Mouse (Mus musculus): Measurements from ENCODE around the gene Cyp2w1. TPM values are rescaled to one million over a fixed set of nuclear protein-coding genes. Genes with fewer than 3 reads are reported as not detected.

The Cyp2w1 gene
- total and polyA plus RNA-seq, 2 experiments from 2014 or later: not detected

DNA sequence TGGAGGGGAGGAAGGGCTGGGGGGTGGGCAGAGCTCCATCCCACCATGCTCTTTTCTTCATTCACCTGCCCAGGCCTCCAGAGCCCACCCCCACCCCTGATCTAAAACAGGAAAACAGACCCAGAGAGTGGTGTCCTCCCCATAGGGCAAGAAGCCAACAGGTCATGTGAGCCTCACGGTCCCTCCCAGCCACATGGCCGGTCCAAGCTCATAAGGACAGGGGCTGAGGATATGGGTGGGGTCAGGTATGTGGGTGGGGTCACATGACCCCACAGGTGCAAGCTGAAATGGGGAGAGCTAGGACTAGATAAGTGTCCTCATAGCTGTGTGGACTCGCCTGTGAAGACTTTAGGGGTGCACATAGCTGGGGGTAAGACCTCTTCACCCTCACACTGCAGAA lies 14.0 kb upstream of the Cyp2w1 start:
- DNase-seq (ENCODE audit: low spot score) (no peak), ATAC-seq (no peak)
- Histone ChIP-seq H3K9me3 (ENCODE audit: low read length) (no peaks in the 10 kb centered on the region), H3K27me3 (ENCODE audit: insufficient read depth, low read length) (no peaks in the 10 kb centered on the region), H3K4me3 (ENCODE audit: low read length) (no peak overlapping the region), H3K27ac (no peak overlapping the region), H3K4me1 (ENCODE audit: insufficient read depth, low read length) (no peaks in the 10 kb centered on the region), H3K36me3 (ENCODE audit: insufficient read depth, low read length) (peaks cover 51% of the 10 kb centered on the region), H3K9ac (replicated peaks; ENCODE audit: low read length) (no peak overlapping the region), H3K4me2 (ENCODE audit: low read depth, low read length) (no peak overlapping the region)
- 72% methylated on average over 3 of the region's 3 CpGs for WGBS
- no peak for TF ChIP-seq CTCF (IDR thresholded peaks at IDR 0.05; ENCODE audit: low read depth)

DNA sequence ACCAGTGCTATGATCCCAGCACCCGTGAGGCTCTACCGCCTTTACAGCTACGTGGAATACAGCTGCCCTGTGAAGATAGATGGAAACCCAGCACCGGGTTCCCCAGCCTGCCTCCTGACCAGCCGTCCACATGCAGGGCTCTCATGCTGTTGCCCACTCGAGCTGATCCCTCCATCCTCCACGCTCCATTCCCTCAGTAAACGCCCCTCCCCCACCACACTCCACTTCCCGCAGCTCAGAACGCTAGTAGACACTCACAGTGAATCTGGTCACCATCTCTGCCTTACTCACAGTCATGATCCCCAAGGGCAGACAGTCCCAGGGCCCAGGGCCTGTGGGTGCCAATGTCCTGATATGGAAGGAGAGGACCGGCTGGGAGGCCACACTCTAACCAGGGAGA lies 13.5 kb upstream of the Cyp2w1 start:
- no peak for ATAC-seq
- H3K27ac ChIP-seq: no peak overlapping the region
- peaks cover 51% of the 10 kb centered on the region for H3K36me3 ChIP-seq (ENCODE audit: insufficient read depth, low read length)
- H3K4me3 ChIP-seq (ENCODE audit: low read length): no peak overlapping the region
- peaks cover 4% of the 10 kb centered on the region for H3K4me1 ChIP-seq (ENCODE audit: insufficient read depth, low read length)
- no peak overlapping the region for H3K9ac ChIP-seq (replicated peaks; ENCODE audit: low read length)
- no peaks in the 10 kb centered on the region for H3K9me3 ChIP-seq (ENCODE audit: low read length)
- no peak for DNase-seq (ENCODE audit: low spot score)
- H3K4me2 ChIP-seq (ENCODE audit: low read depth, low read length): no peak overlapping the region
- 73% methylated on average over 11 of the region's 11 CpGs for WGBS
- H3K27me3 ChIP-seq (ENCODE audit: insufficient read depth, low read length): no peaks in the 10 kb centered on the region
- TF ChIP-seq CTCF (IDR thresholded peaks at IDR 0.05; ENCODE audit: low read depth): no peak

DNA sequence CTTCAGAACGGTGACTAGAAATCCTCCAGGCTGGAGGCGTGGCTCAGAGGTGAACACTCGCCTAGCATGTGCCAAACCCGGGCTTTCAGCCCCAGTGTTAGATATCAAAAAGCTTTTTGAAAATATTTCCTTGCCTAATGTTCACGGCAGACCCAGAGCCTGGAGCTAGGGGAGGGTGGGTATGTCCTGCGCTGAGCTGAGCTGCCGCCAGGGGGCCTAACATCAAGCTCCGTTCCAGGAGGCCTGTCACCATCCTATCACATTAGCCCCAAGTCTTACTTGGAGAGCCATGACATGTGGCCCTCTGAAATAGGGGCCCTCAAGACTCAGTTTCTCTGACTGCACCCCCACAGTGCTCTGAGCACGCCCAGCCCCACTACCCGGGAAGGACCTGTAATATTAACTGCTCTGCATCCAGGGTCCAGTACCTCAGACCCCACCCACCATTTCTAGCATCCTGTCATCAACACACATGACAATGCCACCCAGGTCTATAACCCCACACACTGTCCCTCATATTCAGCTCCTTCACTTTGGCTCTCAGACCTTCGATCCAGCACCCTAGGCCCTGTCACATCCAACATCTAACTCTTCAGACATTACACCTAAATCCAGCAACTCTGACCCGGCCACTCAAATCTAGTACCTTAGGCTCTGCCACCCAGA lies 8.3 kb upstream of the Cyp2w1 start:
- peak overlapping the region; percentile 81 for H3K27ac ChIP-seq
- peak; percentile 89 for TF ChIP-seq CTCF (IDR thresholded peaks at IDR 0.05; ENCODE audit: low read depth)
- ATAC-seq (peak; percentile 73), DNase-seq (ENCODE audit: low spot score) (peak; percentile 89)
- peak overlapping the region; percentile 89 for H3K4me3 ChIP-seq (ENCODE audit: low read length)
- H3K4me1 ChIP-seq (ENCODE audit: insufficient read depth, low read length): peaks cover 5% of the 10 kb centered on the region
- WGBS: 6% methylated on average over 12 of the region's 12 CpGs
- peaks cover 28% of the 10 kb centered on the region for H3K36me3 ChIP-seq (ENCODE audit: insufficient read depth, low read length)
- H3K4me2 ChIP-seq (ENCODE audit: low read depth, low read length): peak overlapping the region; percentile 82
- H3K9ac ChIP-seq (replicated peaks; ENCODE audit: low read length): peak overlapping the region; percentile 92
- no peaks in the 10 kb centered on the region for H3K27me3 ChIP-seq (ENCODE audit: insufficient read depth, low read length)
- H3K9me3 ChIP-seq (ENCODE audit: low read length): no peaks in the 10 kb centered on the region

DNA sequence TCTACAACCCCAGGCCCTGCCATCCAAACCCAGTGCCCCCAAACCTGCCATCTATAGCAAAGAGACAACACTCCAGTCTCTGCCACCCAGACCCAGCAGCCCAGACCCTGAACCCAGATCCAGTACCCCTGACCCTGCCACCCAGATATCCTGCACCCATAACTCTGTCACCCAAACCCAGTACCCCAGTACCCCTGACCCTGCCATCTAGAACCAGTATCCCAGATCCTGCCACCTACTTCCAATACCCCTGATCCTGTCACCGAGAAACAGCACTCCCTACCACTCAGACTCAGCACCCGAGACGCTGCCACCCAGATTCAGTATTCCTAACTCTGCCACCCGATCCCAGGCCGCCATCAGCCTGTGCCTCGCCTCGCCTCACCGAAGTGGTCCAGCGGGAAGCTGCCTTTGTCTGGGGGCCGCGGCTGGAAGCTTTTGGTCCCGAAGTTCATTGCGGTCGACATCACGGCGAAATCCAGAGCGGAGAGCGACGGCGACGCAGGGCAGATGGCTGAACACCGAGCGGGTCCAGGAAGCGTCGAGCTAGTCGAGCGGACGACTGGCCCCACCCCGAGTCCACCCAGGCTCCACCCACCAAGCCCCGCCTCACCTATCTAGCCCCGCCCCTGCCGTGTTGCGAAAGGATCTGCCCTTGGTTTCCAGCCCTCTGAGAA lies 7.6 kb upstream of the Cyp2w1 start:
- peak overlapping the region; percentile 82 for H3K4me2 ChIP-seq (ENCODE audit: low read depth, low read length)
- H3K9me3 ChIP-seq (ENCODE audit: low read length): no peaks in the 10 kb centered on the region
- ATAC-seq (peak; percentile 94), DNase-seq (ENCODE audit: low spot score) (peak; percentile 95)
- peak overlapping the region; percentile 89 for H3K4me3 ChIP-seq (ENCODE audit: low read length)
- peak overlapping the region; percentile 81 for H3K27ac ChIP-seq
- no peaks in the 10 kb centered on the region for H3K27me3 ChIP-seq (ENCODE audit: insufficient read depth, low read length)
- H3K4me1 ChIP-seq (ENCODE audit: insufficient read depth, low read length): peaks cover 5% of the 10 kb centered on the region
- peak overlapping the region; percentile 92 for H3K9ac ChIP-seq (replicated peaks; ENCODE audit: low read length)
- under 1% methylated on average over 33 of the region's 33 CpGs for WGBS
- H3K36me3 ChIP-seq (ENCODE audit: insufficient read depth, low read length): peaks cover 22% of the 10 kb centered on the region
- TF ChIP-seq CTCF (IDR thresholded peaks at IDR 0.05; ENCODE audit: low read depth): no peak

DNA sequence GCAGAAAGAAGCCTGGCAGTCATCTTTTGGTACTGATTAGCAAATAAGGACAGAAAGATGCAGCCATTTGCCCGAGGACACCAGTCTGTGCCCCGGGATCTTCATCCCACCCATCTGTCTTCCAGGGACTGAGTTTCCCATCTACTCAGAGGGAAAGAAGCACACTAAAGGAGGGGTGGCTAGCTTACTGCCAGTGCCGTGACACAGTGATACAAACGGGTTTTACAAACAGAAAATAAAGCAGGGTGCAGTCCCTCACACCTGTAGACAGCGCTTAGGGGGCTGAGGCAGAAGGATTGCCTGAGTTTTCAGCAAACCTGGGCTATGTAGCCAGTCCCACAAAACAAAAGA lies 7.1 kb upstream of the Cyp2w1 start:
- Histone ChIP-seq H3K9ac (replicated peaks; ENCODE audit: low read length) (peak overlapping the region; percentile 92), H3K9me3 (ENCODE audit: low read length) (no peaks in the 10 kb centered on the region), H3K36me3 (ENCODE audit: insufficient read depth, low read length) (peaks cover 16% of the 10 kb centered on the region), H3K4me3 (ENCODE audit: low read length) (peak overlapping the region; percentile 89), H3K4me2 (ENCODE audit: low read depth, low read length) (peak overlapping the region; percentile 82), H3K27ac (peak overlapping the region; percentile 81), H3K27me3 (ENCODE audit: insufficient read depth, low read length) (no peaks in the 10 kb centered on the region), H3K4me1 (ENCODE audit: insufficient read depth, low read length) (peaks cover 5% of the 10 kb centered on the region)
- WGBS: 13% methylated on average over 5 of the region's 5 CpGs
- ATAC-seq (peak; percentile 65), DNase-seq (ENCODE audit: low spot score) (no peak)
- no peak for TF ChIP-seq CTCF (IDR thresholded peaks at IDR 0.05; ENCODE audit: low read depth)

DNA sequence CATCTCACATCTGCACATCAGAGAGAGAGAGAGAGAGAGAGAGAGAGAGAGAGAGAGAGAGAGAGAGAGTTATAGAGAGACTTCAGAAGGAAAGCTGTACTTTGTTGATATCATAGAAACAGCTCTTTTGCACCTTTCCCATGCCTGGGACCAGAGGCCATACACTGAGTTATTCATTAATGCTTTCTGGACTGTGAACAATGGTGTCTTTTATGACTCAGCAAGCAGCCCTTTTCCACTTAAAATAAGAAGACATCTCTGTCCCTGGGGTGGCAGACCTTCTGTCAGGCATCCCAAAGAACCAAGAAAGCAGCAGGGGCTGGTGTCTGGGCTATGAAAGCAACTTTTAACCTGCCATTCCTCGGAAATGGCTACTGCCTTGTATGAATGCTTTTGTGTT lies 5.2 kb upstream of the Cyp2w1 start:
- no peak for ATAC-seq
- H3K27me3 ChIP-seq (ENCODE audit: insufficient read depth, low read length): no peaks in the 10 kb centered on the region
- no peaks in the 10 kb centered on the region for H3K9me3 ChIP-seq (ENCODE audit: low read length)
- no peak overlapping the region for H3K9ac ChIP-seq (replicated peaks; ENCODE audit: low read length)
- 20% methylated on average over 1 of the region's 1 CpGs for WGBS
- H3K4me2 ChIP-seq (ENCODE audit: low read depth, low read length): no peak overlapping the region
- H3K4me3 ChIP-seq (ENCODE audit: low read length): no peak overlapping the region
- no peak overlapping the region for H3K27ac ChIP-seq
- no peak for DNase-seq (ENCODE audit: low spot score)
- peaks cover 5% of the 10 kb centered on the region; the same call in 1 of the 2 replicates for H3K36me3 ChIP-seq (ENCODE audit: insufficient read depth, low read length)
- peaks cover 5% of the 10 kb centered on the region for H3K4me1 ChIP-seq (ENCODE audit: insufficient read depth, low read length)
- TF ChIP-seq CTCF (IDR thresholded peaks at IDR 0.05; ENCODE audit: low read depth): no peak

DNA sequence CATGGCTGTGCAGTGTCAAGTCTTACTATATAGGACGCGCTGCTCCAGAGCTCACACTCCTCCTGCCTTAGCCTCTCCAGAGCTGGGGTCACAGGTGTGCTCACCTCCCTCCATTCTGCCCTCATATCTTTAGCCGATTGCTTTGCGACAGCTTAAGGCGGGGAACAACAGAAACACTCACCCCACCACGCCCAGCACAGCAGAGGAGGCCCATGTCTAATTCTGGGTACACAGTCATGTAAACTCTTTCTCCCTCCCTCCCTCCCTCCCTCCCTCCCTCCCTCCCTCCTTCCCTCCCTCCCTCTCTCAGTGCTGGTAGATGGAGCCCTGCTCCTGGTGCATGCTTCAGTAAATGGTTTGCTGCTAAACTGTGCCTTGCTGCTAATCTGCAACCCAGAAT lies 2.7 kb upstream of the Cyp2w1 start:
- 77% methylated on average over 6 of the region's 6 CpGs for WGBS
- Histone ChIP-seq H3K4me2 (ENCODE audit: low read depth, low read length) (no peak overlapping the region), H3K4me3 (ENCODE audit: low read length) (no peak overlapping the region), H3K4me1 (ENCODE audit: insufficient read depth, low read length) (no peaks in the 10 kb centered on the region), H3K27me3 (ENCODE audit: insufficient read depth, low read length) (no peaks in the 10 kb centered on the region), H3K36me3 (ENCODE audit: insufficient read depth, low read length) (no peaks in the 10 kb centered on the region), H3K27ac (no peak overlapping the region), H3K9me3 (ENCODE audit: low read length) (no peaks in the 10 kb centered on the region), H3K9ac (replicated peaks; ENCODE audit: low read length) (no peak overlapping the region)
- no peak for DNase-seq (ENCODE audit: low spot score)
- no peak for TF ChIP-seq CTCF (IDR thresholded peaks at IDR 0.05; ENCODE audit: low read depth)
- ATAC-seq: no peak
